Comparison of ENCODE assay signal across 7 mouse cellular contexts in the genomic region with DNA sequence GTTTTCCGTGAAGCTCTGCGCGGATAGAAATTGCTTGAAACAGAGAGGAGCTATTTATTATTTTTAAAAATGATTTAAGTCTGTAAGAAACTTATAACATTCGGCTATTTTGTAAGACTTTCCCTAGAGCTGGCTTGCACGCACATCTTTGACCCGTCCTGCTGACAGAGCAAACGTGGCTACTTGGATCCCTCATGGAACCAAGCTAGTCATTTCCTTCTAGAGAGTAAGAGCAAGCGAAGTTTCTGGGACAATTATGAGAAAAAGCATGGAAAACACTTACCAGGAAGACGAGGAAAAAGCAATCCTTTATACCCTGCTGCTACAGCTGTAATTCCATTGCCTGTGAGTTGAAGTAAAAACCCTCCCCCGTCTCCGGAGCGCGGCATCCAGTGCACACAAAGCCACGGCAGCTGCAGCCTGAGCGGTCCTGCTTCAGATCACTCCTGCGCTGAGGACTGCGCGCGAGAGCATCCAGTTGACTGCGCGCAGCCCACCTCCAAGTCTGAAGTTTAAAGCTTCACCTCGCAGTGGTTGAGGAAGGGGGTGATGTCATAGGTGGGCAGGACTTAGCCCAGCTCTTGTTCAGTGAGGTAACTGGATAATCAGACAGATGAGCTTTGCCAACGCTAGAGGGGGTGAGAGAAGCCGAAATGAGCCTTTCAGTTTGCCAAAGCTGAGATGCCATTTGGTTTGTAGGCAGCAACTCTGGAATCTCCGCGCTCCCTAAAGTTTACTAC. TPM values are rescaled to one million over a fixed set of nuclear protein-coding genes. Genes with fewer than 3 reads are reported as not detected.
DNase-seq lines count a peak whose midpoint lies in the region.

A gene (minus strand): TSS at position 507 of the 740 bp plus-strand sequence.

- 1% methylated on average over 26 of the region's 26 CpGs for WGBS in embryonic facial prominence, embryonic 10.5 days

- peaks cover 12% of the 10 kb centered on the region; the same call in 1 of the 2 replicates for H3K27me3 ChIP-seq in embryonic facial prominence, embryonic 10.5 days (replicated peaks; ENCODE audit: low read depth, poor library complexity, severe bottlenecking)

- intact Hi-C loops in left cerebral cortex, postnatal 36 days (cut with DNase I), result loop anchor here (2.0 to 10.0 kb wide), 2 partner anchors 734 to 1574 kb away; no protein-coding TSS in a partner anchor

- DNase-seq in adrenal gland, postnatal 4 days (ENCODE audit: low spot score in 2 of 2), result peak; percentile 20 to 59
- peak; percentile 93 for DNase-seq in embryonic facial prominence, embryonic 10.5 days (ENCODE audit: low spot score)
- DNase-seq in heart, adult 11 months, result peak; percentile 95
- DNase-seq in kidney, adult 11 months, result peak; percentile 89
- peak; percentile 90 to 91 for DNase-seq in left cerebral cortex, postnatal 36 days (ENCODE audit: low spot score in 2 of 2)
- DNase-seq in mesoderm, embryonic 11.5 days (ENCODE audit: low read depth, low spot score), result peak; percentile 97
- DNase-seq in skeletal muscle tissue, adult 2 months (ENCODE audit: low read depth, low spot score), result peak; percentile 73

- peaks cover 29% of the 10 kb centered on the region for H3K4me1 ChIP-seq in embryonic facial prominence, embryonic 10.5 days

- H3K4me3 ChIP-seq in embryonic facial prominence, embryonic 10.5 days, result peak within 1 kb of the TSS; percentile 68

- no peaks in the 10 kb centered on the region for H3K9me3 ChIP-seq in embryonic facial prominence, embryonic 10.5 days

- H3K27ac ChIP-seq in embryonic facial prominence, embryonic 10.5 days (replicated peaks), result peak within 1 kb of the TSS; percentile 90

- H3K36me3 ChIP-seq in embryonic facial prominence, embryonic 10.5 days (replicated peaks), result no peaks in the 10 kb centered on the region

RNA-seq across cellular contexts. Expression of the gene that starts here (rescaled TPM):
- total RNA-seq in adrenal gland, postnatal 4 days (2021), result 1 to 10 TPM; 8.3 to 9.4 TPM
- 57.6 and 66.9 TPM in 2 replicates for polyA plus RNA-seq in embryonic facial prominence, embryonic 10.5 days (2016; fragmentation: Nextera tagmentation; extraction: Ambion mirVana)
- total RNA-seq in left cerebral cortex, postnatal 36 days (2021), result 10 to 100 TPM; 28.0 to 33.4 TPM

Comparison
In these comparisons a context has a peak if more than half of its experiments do, and no peak if none do; other contexts are left out.
1. Peak in every context shown above with its lines: DNase-seq, H3K4me3 ChIP-seq and H3K27ac ChIP-seq.
2. DNase-seq: peak in every context shown above with its lines; median percentile 97 in mesoderm, embryonic 11.5 days; 95 in heart, adult 11 months; 93 in embryonic facial prominence, embryonic 10.5 days; 90 in left cerebral cortex, postnatal 36 days; 89 in kidney, adult 11 months; 73 in skeletal muscle tissue, adult 2 months; 40 in adrenal gland, postnatal 4 days.